Mouse (Mus musculus) cortical plate, adult 2 months (tissue): ENCODE results near the gene Hmgcs2.

Experiments used
- CTCF ChIP-seq: fragments of 200-500 bp; IDR thresholded peaks from 2 replicates; pipeline ENCODE4 v1.5.1; 2011; ENCODE audit warnings: mild to moderate bottlenecking, control low read depth, low read length; ENCODE audit not compliant: insufficient read depth; ENCODE audit errors: extremely low read depth
- POLR2A ChIP-seq: fragments of 200-500 bp; IDR thresholded peaks from 2 replicates; pipeline ENCODE4 v1.6.1; 2011; ENCODE audit warnings: mild to moderate bottlenecking, low read length, control low read depth; ENCODE audit not compliant: insufficient read depth; ENCODE audit errors: extremely low read depth

DNA sequence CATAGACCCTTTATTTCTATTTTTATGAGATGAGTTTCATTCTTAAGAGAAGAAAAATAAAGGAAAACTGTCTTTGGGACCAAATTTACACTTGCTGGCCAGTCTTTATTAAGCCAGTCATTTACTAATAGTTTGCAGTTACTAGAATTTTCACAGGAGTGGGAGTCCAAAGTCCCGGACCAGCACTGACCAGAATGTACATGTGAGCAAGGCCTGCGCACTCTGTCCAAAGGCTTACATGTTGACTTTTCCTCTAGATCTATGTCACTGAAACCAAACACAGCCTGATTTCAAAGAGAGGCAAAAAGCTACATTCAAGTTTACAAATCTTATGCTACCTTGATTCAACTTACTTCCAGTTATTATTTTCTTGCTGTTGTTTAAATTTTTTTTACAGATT is 18.1 kb upstream of the Hmgcs2 start:
- TF ChIP-seq CTCF (no peak), POLR2A (no peak)
